Mouse (Mus musculus): ENCODE data around the gene Serinc1. TPM values are rescaled to one million over a fixed set of nuclear protein-coding genes. Genes with fewer than 3 reads are reported as not detected.

Gene Serinc1
- polyA plus RNA-seq, 1 experiment from 2014 or later = 381 TPM

GRCm38 (mm10) chr10:57531076-57531475 lies 1.3 kb downstream of the Serinc1 start:
- peaks cover 37% of the 10 kb centered on the region for H3K4me1 ChIP-seq

GRCm38 (mm10) chr10:57526469-57526868 lies 5.9 kb downstream of the Serinc1 start:
- ATAC-seq (replicated peaks) = no peak
- H3K27ac ChIP-seq (replicated peaks) = no peak overlapping the region
- peaks cover 33% of the 10 kb centered on the region for H3K4me1 ChIP-seq
- no peak overlapping the region for H3K4me2 ChIP-seq (replicated peaks)
- H3K36me3 ChIP-seq = peaks cover 49% of the 10 kb centered on the region
- H3K27me3 ChIP-seq = no peaks in the 10 kb centered on the region
- no peak overlapping the region for H3K9ac ChIP-seq (replicated peaks)
- no peak overlapping the region for H3K4me3 ChIP-seq
- no peaks in the 10 kb centered on the region for H3K9me3 ChIP-seq
- 92% methylated on average over 5 of the region's 5 CpGs for WGBS

More at GRCm38 (mm10) chr10:57531076-57531475, 1.3 kb downstream of the Serinc1 start:
- Histone ChIP-seq H3K9me3 (no peaks in the 10 kb centered on the region), H3K4me3 (peak overlapping the region; percentile 96), H3K36me3 (peaks cover 13% of the 10 kb centered on the region), H3K4me2 (replicated peaks) (peak overlapping the region; percentile 61), H3K27ac (replicated peaks) (no peak overlapping the region), H3K27me3 (no peaks in the 10 kb centered on the region), H3K9ac (replicated peaks) (peak overlapping the region; percentile 97)
- no peak for ATAC-seq (replicated peaks)
- 56% methylated on average over 2 of the region's 2 CpGs for WGBS

DNA sequence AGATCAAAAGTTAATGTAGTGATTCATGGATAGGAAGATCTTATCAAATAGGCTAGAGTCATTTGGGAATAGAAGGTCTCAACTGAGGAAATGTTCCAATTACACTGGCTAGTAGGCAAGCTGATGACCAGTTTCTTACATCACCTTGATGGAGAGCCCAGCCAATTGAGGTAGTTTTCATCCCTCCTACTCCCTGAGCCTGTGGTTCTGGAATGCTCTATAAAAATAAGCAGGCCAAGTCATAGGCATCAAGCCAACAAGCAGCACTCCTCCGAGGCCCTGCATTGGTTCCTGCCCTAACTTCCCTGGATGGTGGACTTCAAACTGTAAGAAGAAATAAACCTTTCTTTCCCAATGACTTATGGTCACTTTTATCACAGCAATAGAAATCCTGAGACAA lies 17.1 kb downstream of the Serinc1 start:
- H3K27ac ChIP-seq (replicated peaks) = no peak overlapping the region
- H3K9ac ChIP-seq (replicated peaks) = no peak overlapping the region
- no peak overlapping the region for H3K4me3 ChIP-seq
- 91% methylated on average over 1 of the region's 1 CpGs for whole genome bisulfite sequencing
- H3K9me3 ChIP-seq = no peaks in the 10 kb centered on the region
- ATAC-seq (replicated peaks) = no peak
- H3K4me1 ChIP-seq = no peaks in the 10 kb centered on the region
- peaks cover 69% of the 10 kb centered on the region for H3K36me3 ChIP-seq
- no peaks in the 10 kb centered on the region for H3K27me3 ChIP-seq
- H3K4me2 ChIP-seq (replicated peaks) = no peak overlapping the region

- Histone ChIP-seq H3K36me3 (peaks cover 66% of the 10 kb centered on the region), H3K4me1 (no peaks in the 10 kb centered on the region)
These were observed 17.7 kb downstream of the Serinc1 start for GRCm38 (mm10) chr10:57514616-57515015.

GRCm38 (mm10) chr10:57499414-57500156 lies 32.7 kb downstream of the Serinc1 start:
- 89% methylated on average over 9 of the region's 9 CpGs for WGBS
- Histone ChIP-seq H3K4me3 (no peak overlapping the region), H3K27me3 (no peaks in the 10 kb centered on the region), H3K4me1 (no peaks in the 10 kb centered on the region), H3K9ac (replicated peaks) (no peak overlapping the region), H3K9me3 (no peaks in the 10 kb centered on the region), H3K36me3 (peaks cover 29% of the 10 kb centered on the region), H3K27ac (replicated peaks) (no peak overlapping the region), H3K4me2 (replicated peaks) (no peak overlapping the region)
- no peak for ATAC-seq (replicated peaks)

More at GRCm38 (mm10) chr10:57514616-57515015, 17.7 kb downstream of the Serinc1 start:
- Histone ChIP-seq H3K9me3 (no peaks in the 10 kb centered on the region), H3K4me2 (replicated peaks) (no peak overlapping the region), H3K4me3 (no peak overlapping the region), H3K27me3 (no peaks in the 10 kb centered on the region), H3K27ac (replicated peaks) (no peak overlapping the region), H3K9ac (replicated peaks) (no peak overlapping the region)
- WGBS = 93% methylated on average over 2 of the region's 2 CpGs
- no peak for ATAC-seq (replicated peaks)

DNA sequence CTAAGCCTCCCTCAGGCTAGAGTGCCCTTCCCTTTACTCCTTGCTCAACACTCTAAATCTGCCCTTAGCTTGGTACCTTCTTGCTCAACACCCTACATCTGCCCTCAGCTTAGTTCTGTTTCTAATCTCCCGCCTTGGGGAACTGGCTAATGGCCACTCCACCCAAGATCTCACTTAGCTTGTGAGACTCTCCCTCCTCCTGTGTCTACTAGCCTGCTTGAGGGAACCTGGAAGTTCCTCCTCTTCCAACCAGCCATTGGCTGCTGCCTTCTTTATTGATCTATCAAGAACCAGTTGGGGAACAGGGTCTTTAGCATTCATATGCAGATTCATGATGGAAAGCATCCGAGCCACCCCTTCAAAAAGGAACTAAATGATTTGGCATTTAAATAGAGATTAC lies 40.3 kb downstream of the Serinc1 start:
- H3K27ac ChIP-seq (replicated peaks) = no peak overlapping the region
- peaks cover 18% of the 10 kb centered on the region for H3K36me3 ChIP-seq
- no peaks in the 10 kb centered on the region for H3K9me3 ChIP-seq
- ATAC-seq (replicated peaks) = no peak
- no peak overlapping the region for H3K4me3 ChIP-seq
- H3K4me1 ChIP-seq = peaks cover 24% of the 10 kb centered on the region
- no peaks in the 10 kb centered on the region for H3K27me3 ChIP-seq
- no peak overlapping the region for H3K4me2 ChIP-seq (replicated peaks)
- H3K9ac ChIP-seq (replicated peaks) = no peak overlapping the region
- 53% methylated on average over 2 of the region's 2 CpGs for WGBS

DNA sequence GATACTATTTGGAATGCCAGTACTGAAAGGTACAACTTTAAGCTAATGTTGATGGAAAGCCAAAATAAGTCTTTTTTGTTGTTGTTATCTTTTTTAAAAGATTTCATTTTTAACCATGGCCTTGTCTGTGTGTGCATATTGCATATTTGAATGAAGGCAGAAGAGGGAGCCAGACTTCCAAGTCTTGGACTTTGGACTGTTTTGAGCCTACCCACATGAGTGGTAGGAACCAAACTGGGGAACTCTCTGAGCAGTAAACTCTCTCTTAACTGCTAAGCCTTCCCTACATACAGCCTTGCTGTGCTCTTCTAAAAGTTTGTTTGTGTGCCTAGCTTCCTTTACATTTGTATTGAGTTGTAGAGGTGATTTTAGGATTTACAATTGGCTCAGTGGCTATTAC lies 43.7 kb downstream of the Serinc1 start:
- Histone ChIP-seq H3K27me3 (no peaks in the 10 kb centered on the region), H3K4me2 (replicated peaks) (peak overlapping the region; percentile 50), H3K36me3 (peaks cover 3% of the 10 kb centered on the region; the same call in 1 of the 2 replicates), H3K9me3 (no peaks in the 10 kb centered on the region), H3K9ac (replicated peaks) (no peak overlapping the region), H3K27ac (replicated peaks) (no peak overlapping the region), H3K4me1 (peaks cover 24% of the 10 kb centered on the region), H3K4me3 (peak overlapping the region; percentile 88)
- no peak for ATAC-seq (replicated peaks)

- ATAC-seq (replicated peaks) = no peak
- H3K27me3 ChIP-seq = no peaks in the 10 kb centered on the region
- peak overlapping the region; percentile 50 for H3K4me2 ChIP-seq (replicated peaks)
- H3K9me3 ChIP-seq = no peaks in the 10 kb centered on the region
- 1% methylated on average over 8 of the region's 8 CpGs for WGBS
- no peaks in the 10 kb centered on the region for H3K36me3 ChIP-seq
- peaks cover 24% of the 10 kb centered on the region for H3K4me1 ChIP-seq
- H3K27ac ChIP-seq (replicated peaks) = peak overlapping the region; percentile 98
- peak overlapping the region; percentile 90 for H3K9ac ChIP-seq (replicated peaks)
- peak overlapping the region; percentile 88 for H3K4me3 ChIP-seq
These were observed 45.1 kb downstream of the Serinc1 start for GRCm38 (mm10) chr10:57487201-57487600.

DNA sequence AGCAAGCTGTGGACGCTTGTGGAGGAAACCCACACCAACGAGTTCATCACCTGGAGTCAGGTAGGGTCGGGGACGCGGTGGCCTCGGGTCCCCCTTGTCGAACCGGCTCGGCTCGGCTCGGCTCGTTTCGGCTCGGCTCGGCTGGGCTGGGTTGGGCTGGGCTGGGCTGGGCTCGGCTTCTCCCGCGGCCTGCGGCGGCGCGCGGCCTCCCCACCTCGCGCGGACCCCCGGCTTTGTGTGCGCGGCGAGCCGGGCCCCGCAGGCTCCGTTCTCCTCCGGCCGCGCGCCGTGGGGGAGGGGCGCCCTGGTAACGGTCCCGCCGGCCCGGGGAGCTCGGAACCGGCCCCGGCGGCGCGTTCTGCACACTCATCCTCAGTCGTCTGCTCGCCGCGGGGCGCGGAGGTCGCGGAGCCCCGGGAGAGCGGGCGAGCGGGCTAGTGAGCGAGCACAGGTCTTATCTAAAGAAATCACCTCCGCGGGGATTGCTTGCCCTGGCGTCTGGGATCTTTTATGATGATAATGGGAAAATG lies 45.7 kb downstream of the Serinc1 start:
- Histone ChIP-seq H3K9ac (replicated peaks) (peak overlapping the region; percentile 90), H3K4me3 (peak overlapping the region; percentile 88), H3K36me3 (no peaks in the 10 kb centered on the region), H3K4me1 (peaks cover 24% of the 10 kb centered on the region), H3K27ac (replicated peaks) (peak overlapping the region; percentile 98), H3K27me3 (no peaks in the 10 kb centered on the region), H3K9me3 (no peaks in the 10 kb centered on the region), H3K4me2 (replicated peaks) (peak overlapping the region; percentile 50)
- peak; percentile 84 for ATAC-seq (replicated peaks)
- 0% methylated on average over 64 of the region's 65 CpGs for WGBS

DNA sequence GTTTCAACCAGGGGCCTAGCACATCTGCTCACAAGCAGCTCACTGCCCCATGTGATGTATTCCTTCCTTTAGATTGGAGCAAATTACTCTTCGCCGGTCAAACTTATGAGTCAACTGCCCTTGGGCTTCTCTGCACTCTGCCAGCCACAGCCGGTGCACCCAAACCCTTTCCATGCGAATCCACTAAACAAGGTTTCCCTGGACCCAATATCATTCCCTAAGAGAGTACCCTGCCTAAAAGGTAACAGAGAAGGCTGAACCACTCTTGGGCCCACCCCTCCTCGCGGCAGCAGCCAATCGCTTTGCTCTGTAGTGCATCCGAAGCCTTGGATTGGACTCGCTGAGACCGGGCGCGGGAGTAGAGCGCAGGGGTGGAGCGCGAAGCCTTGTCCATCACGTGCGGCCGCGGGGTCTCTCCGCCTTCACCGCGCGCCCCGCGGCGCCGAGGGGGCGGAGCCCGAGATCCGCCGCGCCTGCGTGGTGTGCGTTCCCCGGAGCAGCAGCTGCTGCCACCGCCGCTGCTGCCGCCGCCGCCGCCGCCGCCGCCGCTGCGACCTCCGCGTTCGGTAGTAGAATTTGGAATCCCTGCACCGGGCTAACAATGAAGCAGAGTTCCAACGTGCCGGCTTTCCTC lies 46.3 kb downstream of the Serinc1 start, which contains the start of gene Hsf2:
Gene Hsf2, plus strand, starts transcription at position 478 of the 634 bp plus-strand sequence.
- H3K27ac ChIP-seq (replicated peaks) = peak within 1 kb of the TSS; percentile 98
- H3K4me3 ChIP-seq = peak within 1 kb of the TSS; percentile 88
- peaks cover 24% of the 10 kb centered on the region for H3K4me1 ChIP-seq
- H3K9me3 ChIP-seq = no peaks in the 10 kb centered on the region
- peak within 1 kb of the TSS; percentile 90 for H3K9ac ChIP-seq (replicated peaks)
- peak; percentile 100 for ATAC-seq (replicated peaks)
- H3K36me3 ChIP-seq = no peaks in the 10 kb centered on the region
- H3K4me2 ChIP-seq (replicated peaks) = peak within 1 kb of the TSS; percentile 50
- WGBS = under 1% methylated on average over 52 of the region's 52 CpGs
- H3K27me3 ChIP-seq = no peaks in the 10 kb centered on the region

DNA sequence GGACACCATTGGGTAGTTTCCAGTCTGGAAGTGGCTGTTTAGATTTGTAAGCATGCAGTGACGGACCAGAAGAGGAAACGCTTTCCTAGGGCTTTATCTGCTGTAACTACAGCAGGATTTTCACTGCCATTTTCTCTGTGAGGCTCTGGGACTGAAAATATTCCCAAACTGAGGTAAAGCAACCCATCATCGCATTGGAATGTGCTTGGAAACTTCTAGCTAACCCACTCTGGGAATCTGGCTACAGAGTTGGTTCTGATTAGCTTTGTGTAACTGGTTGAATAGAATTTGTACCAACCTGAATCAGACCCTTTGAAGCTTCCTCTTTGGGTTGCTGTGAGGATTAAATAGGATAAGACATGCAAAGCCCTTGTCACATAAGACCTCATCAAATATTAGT lies 47.6 kb downstream of the Serinc1 start:
- H3K36me3 ChIP-seq = no peaks in the 10 kb centered on the region
- no peak overlapping the region for H3K4me2 ChIP-seq (replicated peaks)
- ATAC-seq (replicated peaks) = no peak
- H3K27ac ChIP-seq (replicated peaks) = no peak overlapping the region
- no peaks in the 10 kb centered on the region for H3K9me3 ChIP-seq
- H3K27me3 ChIP-seq = no peaks in the 10 kb centered on the region
- no peak overlapping the region for H3K9ac ChIP-seq (replicated peaks)
- 86% methylated on average over 3 of the region's 3 CpGs for WGBS
- peaks cover 20% of the 10 kb centered on the region for H3K4me1 ChIP-seq
- no peak overlapping the region for H3K4me3 ChIP-seq

DNA sequence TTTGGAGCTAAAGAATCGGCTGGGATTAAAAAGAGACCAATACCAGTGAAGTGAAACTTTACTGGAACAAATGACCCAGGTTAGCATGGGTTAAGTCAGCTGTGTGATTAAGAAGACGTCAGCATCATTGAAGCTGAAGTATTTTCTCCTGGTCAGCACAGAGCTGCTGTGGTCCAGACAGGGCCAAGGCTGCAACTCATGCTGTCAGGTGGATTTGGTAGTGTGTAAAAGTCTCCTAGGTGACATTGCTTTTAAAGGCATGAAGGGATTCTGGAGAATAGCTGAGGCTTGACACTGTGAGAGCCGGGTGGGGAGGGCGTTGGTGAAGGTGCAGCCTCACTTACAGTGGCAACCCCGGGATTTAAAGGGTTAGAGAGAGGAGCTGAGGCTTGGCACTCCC lies 50.6 kb downstream of the Serinc1 start:
- Histone ChIP-seq H3K4me1 (no peaks in the 10 kb centered on the region), H3K27ac (replicated peaks) (no peak overlapping the region), H3K4me3 (no peak overlapping the region), H3K9me3 (no peaks in the 10 kb centered on the region), H3K4me2 (replicated peaks) (no peak overlapping the region), H3K36me3 (no peaks in the 10 kb centered on the region), H3K27me3 (no peaks in the 10 kb centered on the region), H3K9ac (replicated peaks) (no peak overlapping the region)
- ATAC-seq (replicated peaks) = no peak
- 21% methylated on average over 5 of the region's 5 CpGs for WGBS
